Mouse (Mus musculus): ENCODE measurements around the gene Hoga1.
"Not testable (repeated sequence)": the region's sequence is repeated elsewhere in the genome, so short reads cannot be mapped to it uniquely, and the experiment has no call there.

Hoga1 gene

DNA sequence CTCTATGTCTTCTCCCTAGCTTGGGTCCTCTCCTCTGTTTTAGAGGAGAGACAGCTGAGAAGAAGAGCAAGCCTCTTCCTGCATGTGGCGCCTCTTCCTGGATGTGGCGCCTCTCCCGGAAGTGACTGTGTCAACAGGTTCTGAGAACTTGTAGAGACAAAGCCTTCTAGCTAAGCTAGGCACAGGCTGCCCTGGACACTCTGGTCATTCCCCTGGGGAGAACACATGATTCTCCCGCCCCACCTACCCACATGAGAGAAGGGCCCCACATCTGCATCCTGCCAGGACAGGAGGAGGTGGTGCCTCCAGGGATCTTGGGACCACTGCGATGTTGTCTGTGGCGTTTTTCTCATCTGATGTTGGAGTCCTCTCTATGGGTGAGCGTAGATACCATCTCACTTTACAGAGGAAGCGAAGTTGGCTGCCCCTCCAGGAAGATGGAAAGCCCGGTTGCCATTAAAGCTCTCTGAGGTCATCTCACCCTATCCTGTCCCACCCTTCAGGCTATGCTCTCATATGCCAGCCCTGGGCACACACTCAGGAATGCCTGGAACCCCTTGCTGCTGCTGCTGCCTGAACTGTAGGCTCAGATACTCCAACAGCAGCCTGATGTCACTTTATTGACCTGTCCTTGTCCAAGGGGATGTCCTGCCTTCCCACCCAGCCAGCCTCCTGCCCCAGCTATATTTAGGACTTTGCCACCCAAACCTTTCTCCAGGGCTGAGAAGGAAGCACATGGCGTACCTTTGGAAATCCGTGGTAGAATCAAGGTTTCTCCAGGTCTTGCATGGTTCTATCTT is 23.2 kb downstream of the Hoga1 start:
- DNase-seq (ENCODE audit: inconsistent age in 2 of 2, low spot score in 1 of 2), result no peak

GRCm38 (mm10) chr19:42069241-42069525 is 23.8 kb downstream of the Hoga1 start:
- DNase-seq (ENCODE audit: inconsistent age in 2 of 2, low spot score in 1 of 2), result peak in 1 of 2 experiments; percentile 82

DNA sequence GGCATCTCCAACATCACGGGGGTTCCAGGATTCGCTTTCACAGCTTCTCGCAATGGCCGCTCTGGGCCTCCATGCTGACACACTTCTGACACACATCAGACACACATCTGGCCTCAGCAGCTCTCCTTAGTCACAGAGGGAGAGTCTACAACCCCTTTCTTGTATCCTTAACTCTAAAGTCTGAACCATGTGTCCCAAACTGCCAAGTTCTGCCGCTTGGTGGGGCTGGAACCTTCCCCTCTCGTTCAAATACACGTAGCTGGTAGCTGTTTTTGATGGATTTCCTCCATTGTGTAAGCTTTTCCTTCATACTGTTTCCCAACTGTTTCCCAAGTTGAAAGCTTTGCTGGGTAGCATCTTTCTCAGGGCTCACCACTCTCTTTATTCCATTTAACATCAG is 25.8 kb downstream of the Hoga1 start:
- DNase-seq (ENCODE audit: inconsistent age in 2 of 2, low spot score in 1 of 2), result peak in 1 of 2 experiments; percentile 54

DNA sequence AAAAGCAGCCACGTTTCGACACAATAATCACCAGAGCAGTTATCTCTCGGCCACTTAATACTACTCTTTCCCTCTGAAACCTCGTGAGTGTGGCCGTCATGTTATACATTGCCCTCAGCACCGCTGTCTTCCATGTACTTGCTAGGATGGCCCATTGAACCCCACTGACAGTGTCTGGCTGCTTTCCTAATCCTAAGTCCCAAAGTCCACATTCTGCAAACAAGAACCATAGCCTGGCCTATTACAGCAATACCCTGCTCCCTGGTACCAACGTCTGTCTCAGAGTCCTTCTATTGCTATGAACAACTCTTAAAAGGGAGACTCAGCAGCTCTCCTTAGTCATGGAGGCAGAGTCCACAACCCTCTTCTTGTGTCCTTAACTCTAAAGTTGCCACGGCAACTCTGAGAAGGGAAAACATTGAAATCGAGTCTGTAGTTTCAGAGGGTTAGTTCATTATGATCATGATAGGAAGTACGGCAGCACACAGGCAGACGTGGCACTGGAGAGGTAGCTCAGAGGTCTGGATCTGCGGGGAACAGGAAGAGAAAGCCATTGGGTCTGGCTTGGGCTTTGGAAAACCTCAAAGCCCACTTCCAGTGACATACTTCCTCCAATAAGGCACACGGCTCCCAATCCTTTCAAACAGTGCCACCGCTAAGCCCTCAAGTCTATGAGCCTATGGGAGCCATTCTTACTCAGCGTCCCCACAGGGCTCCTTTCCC is 26.6 kb downstream of the Hoga1 start:
- DNase-seq (ENCODE audit: inconsistent age in 2 of 2, low spot score in 1 of 2), result peak in 1 of 2 experiments; percentile 40

DNA sequence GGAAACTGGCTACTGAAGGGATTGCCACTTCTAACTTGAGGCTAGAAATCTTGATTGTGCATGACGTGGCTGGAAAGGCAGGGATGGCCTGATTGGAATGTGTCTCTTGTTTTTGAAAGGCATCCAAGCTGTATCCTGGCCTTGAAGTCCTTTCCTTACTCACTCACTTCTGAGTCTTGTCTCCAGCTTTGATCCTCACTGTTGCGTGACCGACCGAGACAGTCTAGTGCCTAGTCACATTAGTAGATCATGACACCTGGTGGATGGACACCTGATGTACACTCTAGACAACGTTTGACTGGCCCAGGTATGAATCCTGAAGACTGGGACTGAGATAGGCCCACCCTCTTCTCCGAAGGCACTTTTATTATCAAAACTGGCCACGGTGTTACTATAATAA is 27.4 kb downstream of the Hoga1 start:
- DNase-seq (ENCODE audit: inconsistent age in 2 of 2, low spot score in 1 of 2), result peak; percentile 70 to 86

DNA sequence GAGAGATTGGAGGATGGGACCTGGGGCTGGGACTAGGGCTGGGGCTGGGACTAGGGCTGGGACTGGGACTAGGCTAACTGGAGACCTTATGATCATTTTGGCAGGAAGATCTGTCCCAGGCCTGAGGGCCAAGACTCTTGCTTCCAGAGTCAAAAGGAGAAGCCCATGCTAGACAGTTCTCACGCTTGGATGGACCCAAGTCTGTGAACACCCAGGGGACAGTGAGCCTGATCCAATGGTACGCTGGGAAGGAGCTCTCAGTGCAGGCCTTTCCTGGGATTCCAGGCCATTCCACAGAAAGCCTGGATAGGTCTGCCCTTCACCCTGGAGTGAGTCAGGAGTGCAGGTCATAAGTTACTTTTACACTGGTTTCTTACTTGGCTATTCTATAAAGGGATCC is 29.6 kb downstream of the Hoga1 start:
- DNase-seq (ENCODE audit: inconsistent age in 2 of 2, low spot score in 1 of 2), result peak in 1 of 2 experiments; percentile 66

GRCm38 (mm10) chr19:42075992-42076391 is 30.6 kb downstream of the Hoga1 start:
- peak in 1 of 2 experiments; percentile 23 for DNase-seq (ENCODE audit: inconsistent age in 2 of 2, low spot score in 1 of 2)

GRCm38 (mm10) chr19:42078566-42078965 is 33.2 kb downstream of the Hoga1 start:
- no peak for DNase-seq (ENCODE audit: inconsistent age in 2 of 2, low spot score in 1 of 2)

- DNase-seq (ENCODE audit: inconsistent age in 2 of 2, low spot score in 1 of 2), result no peak
Measured at GRCm38 (mm10) chr19:42079006-42079405, 33.6 kb downstream of the Hoga1 start.

DNA sequence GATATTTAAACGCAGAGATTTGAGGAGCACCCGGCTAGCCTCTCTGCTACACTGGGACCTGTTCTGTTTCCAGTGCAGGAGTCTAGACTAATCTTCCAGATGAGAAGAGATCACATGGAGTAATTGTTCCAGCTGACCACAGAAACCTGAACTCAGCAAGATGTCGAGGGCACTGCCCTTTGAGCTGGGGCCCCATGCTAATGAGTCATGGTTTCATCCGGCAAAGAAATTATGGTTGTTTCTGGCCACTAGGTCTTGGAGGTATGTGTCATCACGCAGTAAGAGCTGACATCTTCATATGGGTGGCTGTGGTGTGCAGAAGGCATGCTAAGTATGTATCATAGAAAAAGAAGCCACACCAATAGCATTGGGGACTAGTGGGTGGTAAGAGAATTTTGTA is 34.5 kb downstream of the Hoga1 start:
- peak; percentile 72 to 75 for DNase-seq (ENCODE audit: inconsistent age in 2 of 2, low spot score in 1 of 2)

GRCm38 (mm10) chr19:42080469-42080868 is 35.1 kb downstream of the Hoga1 start:
- peak in 1 of 2 experiments; percentile 25 for DNase-seq (ENCODE audit: inconsistent age in 2 of 2, low spot score in 1 of 2)

DNA sequence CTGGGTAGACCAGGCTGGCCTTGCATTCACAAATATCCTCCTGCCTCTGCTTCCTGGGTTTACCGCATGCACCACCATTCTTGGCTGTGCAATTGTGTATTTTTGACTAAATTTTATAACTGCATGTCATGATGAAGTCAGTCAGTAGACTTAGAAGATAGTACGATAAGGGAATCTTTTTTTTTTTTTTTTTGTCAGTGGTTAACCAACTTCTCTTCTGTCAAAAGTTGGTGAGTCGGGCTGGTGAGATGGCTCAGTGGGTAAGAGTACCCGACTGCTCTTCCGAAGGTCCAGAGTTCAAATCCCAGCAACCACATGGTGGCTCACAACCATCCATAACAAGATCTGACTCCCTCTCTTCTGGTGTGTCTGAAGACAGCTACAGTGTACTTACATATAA is 36.2 kb downstream of the Hoga1 start:
- DNase-seq (ENCODE audit: inconsistent age in 2 of 2, low spot score in 1 of 2), result not testable (repeated sequence)

- no peak for DNase-seq (ENCODE audit: inconsistent age in 2 of 2, low spot score in 1 of 2)
Measured at GRCm38 (mm10) chr19:42085690-42086089, 40.3 kb downstream of the Hoga1 start.

DNA sequence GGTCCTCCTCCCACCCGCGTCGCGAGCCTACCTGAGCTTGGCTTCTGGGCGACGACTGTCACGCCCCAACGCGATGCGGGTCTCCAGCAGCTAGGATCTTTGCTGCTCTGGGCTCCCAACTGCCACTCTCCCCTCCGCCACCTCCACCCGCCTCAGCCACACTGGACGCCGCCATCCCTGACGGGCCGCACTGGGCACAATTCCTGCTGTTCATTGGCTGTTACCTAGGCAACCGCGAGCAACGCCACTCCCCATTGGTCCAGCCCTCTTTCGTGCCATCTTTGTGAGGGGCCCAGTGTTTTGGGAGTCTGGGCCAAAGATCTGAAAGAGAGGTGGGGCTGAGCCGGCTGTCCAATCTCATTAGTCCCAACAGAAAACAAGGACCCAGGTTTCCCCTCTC is 40.8 kb downstream of the Hoga1 start, which contains the start of gene Morn4:
Gene Morn4, minus strand, starts transcription at position 192 of the 400 bp plus-strand sequence.
- peak; percentile 91 to 95 for DNase-seq (ENCODE audit: inconsistent age in 2 of 2, low spot score in 1 of 2)

DNA sequence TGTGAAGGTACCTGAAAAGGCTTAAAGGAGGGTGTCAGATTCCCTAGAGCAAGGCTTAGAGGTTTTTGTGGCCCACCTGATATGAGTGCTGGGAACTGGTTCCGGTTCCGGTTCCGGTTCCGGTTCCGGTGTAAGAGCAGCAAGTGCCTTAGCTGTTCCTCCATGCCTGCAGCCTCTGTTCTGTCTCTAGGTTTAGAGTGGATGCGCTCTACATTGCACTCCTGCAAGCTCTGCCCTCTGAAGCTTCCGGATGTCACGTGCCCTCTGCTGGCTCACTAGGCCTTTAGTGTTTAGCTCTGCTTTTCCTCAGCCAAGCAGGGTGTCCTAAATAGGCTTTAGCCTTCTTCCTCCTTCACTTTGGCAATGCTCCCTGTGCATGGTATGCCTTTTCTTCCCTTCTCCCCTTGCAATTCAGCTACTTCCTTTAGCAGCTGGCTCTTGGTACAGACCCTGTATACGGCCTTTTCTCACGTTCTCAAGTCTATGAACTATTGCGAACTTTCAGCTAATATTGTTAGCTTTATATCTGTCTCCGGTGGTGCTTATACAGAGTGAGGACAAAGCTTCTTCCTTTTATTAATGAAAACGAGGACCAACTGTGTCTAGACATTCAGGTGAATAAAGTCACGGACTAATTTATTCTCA is 43.8 kb downstream of the Hoga1 start:
- DNase-seq (ENCODE audit: inconsistent age in 2 of 2, low spot score in 1 of 2), result peak; percentile 60 to 82

DNA sequence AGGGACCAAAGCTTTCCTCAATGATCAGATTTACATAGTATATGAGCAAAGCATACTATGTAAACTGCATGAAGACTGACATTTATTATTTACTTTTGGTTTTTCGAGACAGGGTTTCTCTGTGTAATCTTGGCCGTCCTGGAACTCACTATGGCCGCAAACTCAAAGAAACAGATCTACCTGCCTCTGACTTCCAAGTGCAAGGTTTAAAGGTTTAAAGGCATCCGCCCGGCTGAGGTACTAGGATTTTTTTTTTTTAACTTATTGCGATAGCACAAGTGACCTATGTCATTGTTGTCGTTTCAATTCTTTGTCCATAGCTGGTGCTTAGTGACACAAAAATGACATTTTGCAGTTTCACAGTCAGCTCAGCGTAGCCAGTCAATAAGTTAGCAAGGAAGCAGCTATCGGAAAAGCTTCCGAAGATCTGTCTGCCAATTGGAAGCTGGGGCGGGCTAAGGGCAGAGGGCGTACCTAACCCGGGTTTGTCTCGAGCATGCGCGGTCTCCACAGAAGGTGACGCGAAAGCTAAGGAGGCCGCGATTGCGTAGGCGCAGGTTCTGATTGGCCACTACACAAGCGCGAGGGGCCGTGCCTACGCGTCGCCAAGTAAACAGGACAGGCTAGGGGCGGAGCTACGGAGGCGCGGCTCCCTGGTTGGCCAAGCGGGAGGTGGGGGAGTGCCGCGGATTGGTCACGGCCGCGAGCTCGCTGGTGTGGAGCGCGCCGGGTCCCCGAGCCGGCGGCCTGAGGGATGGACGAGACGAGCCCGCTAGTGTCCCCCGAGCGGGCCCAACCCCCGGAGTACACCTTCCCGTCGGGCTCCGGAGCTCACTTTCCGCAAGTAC is 44.6 kb downstream of the Hoga1 start, which contains the start of gene Pi4k2a:
Gene Pi4k2a, plus strand, starts transcription at position 723 of the 848 bp plus-strand sequence.
- peak; percentile 99 to 100 for DNase-seq (ENCODE audit: inconsistent age in 2 of 2, low spot score in 1 of 2)

GRCm38 (mm10) chr19:42090637-42091141 is 45.3 kb downstream of the Hoga1 start:
- no peak for DNase-seq (ENCODE audit: inconsistent age in 2 of 2, low spot score in 1 of 2)

GRCm38 (mm10) chr19:42099406-42099805 is 54.0 kb downstream of the Hoga1 start:
- DNase-seq (ENCODE audit: inconsistent age in 2 of 2, low spot score in 1 of 2), result no peak

DNA sequence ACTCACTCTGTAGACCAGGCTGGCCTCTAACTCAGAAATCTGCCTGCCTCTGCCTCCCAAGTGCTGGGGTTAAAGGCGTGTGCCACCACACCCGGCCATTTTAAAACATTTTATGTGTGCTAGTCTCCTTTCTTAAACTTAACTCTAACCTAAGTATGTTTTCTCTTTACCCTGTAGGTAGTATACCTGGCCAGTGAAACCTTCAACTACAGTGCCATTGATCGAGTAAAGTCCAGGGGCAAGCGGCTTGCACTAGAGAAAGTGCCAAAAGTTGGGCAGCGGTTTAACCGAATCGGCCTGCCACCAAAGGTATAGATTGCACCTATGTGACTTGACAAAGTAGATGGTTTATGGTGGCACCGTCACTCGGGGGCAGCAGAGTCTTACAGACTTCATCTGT is 59.3 kb downstream of the Hoga1 start:
- DNase-seq (ENCODE audit: inconsistent age in 2 of 2, low spot score in 1 of 2), result no peak

- peak in 1 of 2 experiments; percentile 53 for DNase-seq (ENCODE audit: inconsistent age in 2 of 2, low spot score in 1 of 2)
Measured at GRCm38 (mm10) chr19:42115783-42116335, 70.4 kb downstream of the Hoga1 start.
